ENCODE assay signal across 18 mouse cellular contexts in genomic region chr12:54316066-54316567, GRCm38 (mm10).
A peak's percentile ranks its signal among the peaks of the same experiment; 100 is the strongest.
DNase-seq lines count a peak whose midpoint lies in the region; ATAC-seq and TF ChIP-seq lines count a peak whose summit lies in the region.
"Had no signal": no experiment of that assay in that cellular context is flagged by ENCODE, and none has a peak within 500 bp of the region (broad histone marks: within the 10 kb centered on the region; RNA-seq: fewer than 3 reads in every experiment).

No protein-coding gene starts in this region.

- no peak overlapping the region for H3K4me2 ChIP-seq in liver, embryonic 12.5 days
- H3K4me2 ChIP-seq in intestine, embryonic 16.5 days (ENCODE audit: low read depth, low read length): peak overlapping the region; percentile 42

- TF ChIP-seq POLR2A in liver, adult 2 months (IDR thresholded peaks at IDR 0.05; ENCODE audit: extremely low read depth, insufficient read depth, low read length): no peak

- no peak for ATAC-seq in liver, embryonic 12.5 days
- ATAC-seq in intestine, embryonic 16.5 days: no peak

- no peak overlapping the region for H3K9ac ChIP-seq in liver, adult 2 months (ENCODE audit: low read depth, low read length)
- no peak overlapping the region for H3K9ac ChIP-seq in liver, embryonic 12.5 days
- no peak overlapping the region; the same call in 1 of the 2 replicates for H3K9ac ChIP-seq in intestine, embryonic 16.5 days (ENCODE audit: low read depth, low read length)
- H3K9ac ChIP-seq: hindbrain, embryonic 13.5 days; limb, embryonic 15.5 days had no signal

- H3K79me2 ChIP-seq in liver, adult 2 months (ENCODE audit: control insufficient read depth, insufficient read depth, low read length): no peaks in the 10 kb centered on the region

- 50% methylated on average over 15 of the region's 15 CpGs for WGBS in heart, embryonic 10.5 days
- WGBS in liver, adult 2 months: 66% methylated on average over 15 of the region's 15 CpGs
- WGBS in liver, embryonic 12.5 days (ENCODE audit: insufficient replicate concordance): 55% methylated on average over 15 of the region's 15 CpGs
- 46% methylated on average over 15 of the region's 15 CpGs for WGBS in intestine, embryonic 16.5 days

- H3K4me3 ChIP-seq in heart, embryonic 10.5 days: no peak overlapping the region
- no peak overlapping the region for H3K4me3 ChIP-seq in liver, adult 2 months (ENCODE audit: insufficient read depth, low read depth, low read length)
- H3K4me3 ChIP-seq in liver, embryonic 12.5 days: no peak overlapping the region
- peak overlapping the region; percentile 67 for H3K4me3 ChIP-seq in E14TG2a.4 (replicated peaks; ENCODE audit: low read length)
- no peak overlapping the region for H3K4me3 ChIP-seq in intestine, embryonic 16.5 days (ENCODE audit: low read length)
- H3K4me3 ChIP-seq: megakaryocyte, embryonic 14.5 days had no signal

- peaks cover 22% of the 10 kb centered on the region for H3K4me1 ChIP-seq in heart, embryonic 10.5 days
- peaks cover 16% of the 10 kb centered on the region for H3K4me1 ChIP-seq in liver, adult 2 months (ENCODE audit: control insufficient read depth, insufficient read depth, low read length)
- peaks cover 17% of the 10 kb centered on the region for H3K4me1 ChIP-seq in liver, embryonic 12.5 days
- H3K4me1 ChIP-seq in E14TG2a.4 (replicated peaks; ENCODE audit: low read depth, low read length): peaks cover 78% of the 10 kb centered on the region
- H3K4me1 ChIP-seq in intestine, embryonic 16.5 days (ENCODE audit: control insufficient read depth, insufficient read depth, low read length): peaks cover 10% of the 10 kb centered on the region; the same call in 1 of the 2 replicates

- H3K27ac ChIP-seq in heart, embryonic 10.5 days: no peak overlapping the region
- H3K27ac ChIP-seq in liver, adult 2 months (replicated peaks; ENCODE audit: insufficient read depth, low read depth, low read length): no peak overlapping the region
- H3K27ac ChIP-seq in liver, embryonic 12.5 days: no peak overlapping the region
- peak overlapping the region; percentile 96 for H3K27ac ChIP-seq in intestine, embryonic 16.5 days (ENCODE audit: low read length)
- H3K27ac ChIP-seq: heart, embryonic 13.5 days; hindbrain, embryonic 13.5 days; kidney, postnatal 0 days; limb, embryonic 15.5 days had no signal

- no peaks in the 10 kb centered on the region for H3K36me3 ChIP-seq in heart, embryonic 10.5 days
- H3K36me3 ChIP-seq in liver, adult 2 months (ENCODE audit: control insufficient read depth, insufficient read depth, low read length): no peaks in the 10 kb centered on the region
- no peaks in the 10 kb centered on the region for H3K36me3 ChIP-seq in liver, embryonic 12.5 days
- no peaks in the 10 kb centered on the region for H3K36me3 ChIP-seq in E14TG2a.4 (ENCODE audit: insufficient read depth, low read length)
- H3K36me3 ChIP-seq in intestine, embryonic 16.5 days (ENCODE audit: control insufficient read depth, insufficient read depth, low read length): no peaks in the 10 kb centered on the region
- H3K36me3 ChIP-seq: heart, embryonic 13.5 days; hindbrain, embryonic 13.5 days; limb, embryonic 15.5 days had no signal

- peaks cover 17% of the 10 kb centered on the region for H3K27me3 ChIP-seq in heart, embryonic 10.5 days (ENCODE audit: insufficient read depth, poor library complexity, severe bottlenecking)
- no peaks in the 10 kb centered on the region for H3K27me3 ChIP-seq in liver, adult 2 months (ENCODE audit: control insufficient read depth, insufficient read depth, low read length)
- H3K27me3 ChIP-seq in liver, embryonic 12.5 days (replicated peaks): peaks cover 34% of the 10 kb centered on the region
- no peaks in the 10 kb centered on the region for H3K27me3 ChIP-seq in E14TG2a.4 (ENCODE audit: insufficient read depth, low read length)
- H3K27me3 ChIP-seq in intestine, embryonic 16.5 days (replicated peaks; ENCODE audit: control insufficient read depth, insufficient read depth, low read length): no peaks in the 10 kb centered on the region
- H3K27me3 ChIP-seq: heart, embryonic 13.5 days had no signal

- no peaks in the 10 kb centered on the region for H3K9me3 ChIP-seq in heart, embryonic 10.5 days
- H3K9me3 ChIP-seq in liver, embryonic 12.5 days (replicated peaks): no peaks in the 10 kb centered on the region
- H3K9me3 ChIP-seq in E14TG2a.4 (ENCODE audit: low read length): no peaks in the 10 kb centered on the region; the same call in 1 of the 2 replicates
- H3K9me3 ChIP-seq in intestine, embryonic 16.5 days (ENCODE audit: control insufficient read depth, low read length): no peaks in the 10 kb centered on the region
- H3K9me3 ChIP-seq: limb, embryonic 15.5 days had no signal

- no peak for TF ChIP-seq CTCF in liver, adult 2 months (IDR thresholded peaks at IDR 0.05; ENCODE audit: low read depth, low read length)
- no peak for TF ChIP-seq CTCF in E14TG2a.4 (conservative IDR thresholded peaks at IDR 0.05; ENCODE audit: low read length)

- DNase-seq in heart, embryonic 10.5 days (ENCODE audit: low spot score): peak; percentile 46
- no peak for DNase-seq in heart, adult 9 months (ENCODE audit: low spot score in 2 of 2)
- peak; percentile 64 for DNase-seq in liver, adult 2 months (ENCODE audit: extremely low read depth, low read depth, low spot score)
- DNase-seq in adrenal gland, adult 8-10 months: no peak
- DNase-seq in lung, postnatal 10 days: no peak
- DNase-seq: cerebellum, adult 18-20 months; cerebellum, postnatal 25 days; layer of hippocampus, adult 9-11 months; lung, adult 18-20 months; lung, postnatal 36 days had no signal

Comparison
In these comparisons a context has a peak if more than half of its experiments do, and no peak if none do; other contexts are left out.
1. DNase-seq: peak in heart, embryonic 10.5 days (single experiment) and liver, adult 2 months (single experiment); none in heart, adult 9 months (0 of 2), adrenal gland, adult 8-10 months (single experiment) and lung, postnatal 10 days (single experiment).